Mouse (Mus musculus): ENCODE measurements around the gene Gm10272.
"Not testable (repeated sequence)": the region's sequence is repeated elsewhere in the genome, so short reads cannot be mapped to it uniquely, and the experiment has no call there.

Gm10272 gene

GRCm38 (mm10) chr10:77728280-77728679 is 21.9 kb downstream of the Gm10272 start:
- no peak for DNase-seq (ENCODE audit: low spot score)

GRCm38 (mm10) chr10:77729241-77729640 is 22.8 kb downstream of the Gm10272 start:
- DNase-seq (ENCODE audit: low spot score) = no peak

- DNase-seq (ENCODE audit: low spot score) = no peak
Observed at GRCm38 (mm10) chr10:77735928-77736327, 29.5 kb downstream of the Gm10272 start.

- DNase-seq (ENCODE audit: low spot score) = no peak
Observed at GRCm38 (mm10) chr10:77738929-77739328, 32.5 kb downstream of the Gm10272 start.

- DNase-seq (ENCODE audit: low spot score) = not testable (repeated sequence)
Observed at GRCm38 (mm10) chr10:77741924-77742688, 35.7 kb downstream of the Gm10272 start, which contains the start of gene Gm18596. Gene Gm18596, minus strand, starts transcription at chr10:77742638.

- DNase-seq (ENCODE audit: low spot score) = not testable (repeated sequence)
Observed at GRCm38 (mm10) chr10:77750686-77751085, 44.3 kb downstream of the Gm10272 start.

GRCm38 (mm10) chr10:77751254-77751653 is 44.8 kb downstream of the Gm10272 start, which contains the start of gene Gm9736:
Gene Gm9736, minus strand, starts transcription at chr10:77751354.
- not testable (repeated sequence) for DNase-seq (ENCODE audit: low spot score)

- DNase-seq (ENCODE audit: low spot score) = not testable (repeated sequence)
Observed at GRCm38 (mm10) chr10:77752312-77752711, 45.9 kb downstream of the Gm10272 start.

- no peak for DNase-seq (ENCODE audit: low spot score)
Observed at GRCm38 (mm10) chr10:77753448-77753847, 47.0 kb downstream of the Gm10272 start.
